Mouse (Mus musculus): ENCODE data around the gene Ccdc88c. TPM values are rescaled to one million over a fixed set of nuclear protein-coding genes. Genes with fewer than 3 reads are reported as not detected.

The Ccdc88c gene
- total RNA-seq, 2 experiments from 2014 or later, result 1.9 to 2.2 TPM

GRCm38 (mm10) chr12:100931653-100932052, 97.2 kb downstream of the Ccdc88c start:
- no peak for DNase-seq

- no peak for DNase-seq
Observed at GRCm38 (mm10) chr12:100928286-100928685, 100.6 kb downstream of the Ccdc88c start.

GRCm38 (mm10) chr12:100925644-100926619, 102.9 kb downstream of the Ccdc88c start:
- peak in 1 of 2 experiments; percentile 63 for DNase-seq

GRCm38 (mm10) chr12:100924646-100925339, 104.1 kb downstream of the Ccdc88c start:
- DNase-seq, result peak; percentile 22 to 49

GRCm38 (mm10) chr12:100910731-100911130, 118.1 kb downstream of the Ccdc88c start:
- no peak for DNase-seq

GRCm38 (mm10) chr12:100909765-100910164, 119.1 kb downstream of the Ccdc88c start:
- DNase-seq, result no peak

GRCm38 (mm10) chr12:100908298-100909034, 120.4 kb downstream of the Ccdc88c start:
- no peak for DNase-seq

- peak; percentile 53 to 54 for DNase-seq
Observed at GRCm38 (mm10) chr12:100907598-100908297, 121.1 kb downstream of the Ccdc88c start, which contains the start of gene Gpr68. TSS of gene Gpr68 (minus strand) at chr12:100908198.

GRCm38 (mm10) chr12:100906861-100907260, 122.0 kb downstream of the Ccdc88c start:
- no peak for DNase-seq

- no peak for DNase-seq
Observed at GRCm38 (mm10) chr12:100903761-100904160, 125.1 kb downstream of the Ccdc88c start.

GRCm38 (mm10) chr12:100901386-100901785, 127.5 kb downstream of the Ccdc88c start:
- no peak for DNase-seq

GRCm38 (mm10) chr12:100900901-100901300, 128.0 kb downstream of the Ccdc88c start:
- DNase-seq, result no peak

- peak in 1 of 2 experiments; percentile 20 for DNase-seq
Observed at GRCm38 (mm10) chr12:100899111-100899640, 129.7 kb downstream of the Ccdc88c start.

GRCm38 (mm10) chr12:100897736-100898650, 130.9 kb downstream of the Ccdc88c start:
- DNase-seq, result no peak

- no peak for DNase-seq
Observed at GRCm38 (mm10) chr12:100896661-100897060, 132.2 kb downstream of the Ccdc88c start.

- DNase-seq, result no peak
Observed at GRCm38 (mm10) chr12:100895504-100895903, 133.4 kb downstream of the Ccdc88c start.

GRCm38 (mm10) chr12:100890548-100890947, 138.3 kb downstream of the Ccdc88c start:
- DNase-seq, result no peak

GRCm38 (mm10) chr12:100887801-100888258, 141.0 kb downstream of the Ccdc88c start:
- no peak for DNase-seq

GRCm38 (mm10) chr12:100886877-100887276, 142.0 kb downstream of the Ccdc88c start:
- DNase-seq, result no peak

- no peak for DNase-seq
Observed at GRCm38 (mm10) chr12:100885585-100885984, 143.3 kb downstream of the Ccdc88c start.

All from adrenal gland, postnatal 36 days (tissue).